Mouse (Mus musculus): Measurements from ENCODE around the gene Dnm2.

Dnm2 gene

DNA sequence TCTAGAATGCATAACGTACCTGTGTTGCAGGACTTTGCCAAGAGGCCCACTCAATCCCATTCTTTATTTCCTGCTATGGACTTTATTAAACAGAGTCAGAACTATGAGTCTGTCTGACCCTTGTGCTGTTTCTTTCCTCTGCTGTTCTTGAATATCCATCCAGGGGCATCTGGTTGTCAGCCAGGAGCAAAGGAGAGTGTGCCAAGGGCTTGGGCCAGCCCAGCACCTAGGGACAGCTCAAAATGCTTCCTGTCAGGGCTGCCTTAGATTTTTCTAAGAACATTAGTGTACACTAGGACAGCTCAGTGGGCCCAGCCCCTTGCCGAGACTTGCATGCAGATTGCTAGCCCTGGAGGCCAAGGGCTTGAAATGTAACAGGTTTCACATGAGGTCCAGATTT is 3.1 kb downstream of the Dnm2 start:
- intact Hi-C loops (cut with DNase I), result no loop called here

GRCm38 (mm10) chr9:21428178-21428577 is 3.5 kb downstream of the Dnm2 start:
- intact Hi-C loops (cut with DNase I), result no loop called here

- intact Hi-C loops (cut with DNase I), result no loop called here
Observed at GRCm38 (mm10) chr9:21430724-21431123, 6.0 kb downstream of the Dnm2 start.

DNA sequence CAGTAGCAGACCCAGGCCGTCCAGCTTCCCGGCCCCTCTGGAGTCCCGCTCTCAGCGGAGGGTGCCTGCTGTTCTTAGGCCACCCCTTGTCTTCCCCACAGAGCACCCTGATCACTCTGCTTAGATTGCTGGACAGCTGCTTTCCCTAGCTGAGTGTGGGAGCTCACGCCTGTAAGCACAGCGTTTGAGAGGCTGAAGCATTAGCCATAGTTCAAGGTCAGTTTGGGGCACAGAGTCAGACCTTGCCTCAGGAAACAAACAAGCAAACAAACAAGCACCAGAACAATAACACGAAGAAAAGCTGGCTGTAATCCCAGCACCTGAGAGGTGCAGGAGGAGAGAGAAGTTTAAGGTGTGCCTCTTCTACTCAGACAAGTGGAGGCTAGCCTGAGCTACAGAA is 7.4 kb downstream of the Dnm2 start:
- intact Hi-C loops (cut with DNase I), result no loop called here

DNA sequence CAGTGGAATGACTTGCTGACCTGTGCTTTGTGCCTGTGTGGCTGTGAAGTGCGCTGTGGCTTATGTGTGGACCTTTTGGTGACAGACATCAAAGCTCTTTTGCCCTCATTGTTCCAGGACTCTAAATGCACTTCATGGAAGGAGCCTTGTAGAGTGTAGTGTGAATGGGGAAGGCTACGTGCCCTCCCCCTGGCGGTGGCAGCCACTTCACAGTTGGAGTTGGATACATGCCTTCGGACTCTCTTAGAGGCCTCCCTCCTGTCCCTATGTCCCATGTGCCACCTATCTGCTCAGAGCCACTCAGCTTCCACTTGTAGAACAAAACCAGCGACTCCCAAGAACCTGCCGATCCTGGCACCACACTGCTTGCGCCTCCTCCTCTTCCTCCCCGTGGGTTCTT is 9.1 kb downstream of the Dnm2 start:
- intact Hi-C loops (cut with DNase I), result no loop called here

DNA sequence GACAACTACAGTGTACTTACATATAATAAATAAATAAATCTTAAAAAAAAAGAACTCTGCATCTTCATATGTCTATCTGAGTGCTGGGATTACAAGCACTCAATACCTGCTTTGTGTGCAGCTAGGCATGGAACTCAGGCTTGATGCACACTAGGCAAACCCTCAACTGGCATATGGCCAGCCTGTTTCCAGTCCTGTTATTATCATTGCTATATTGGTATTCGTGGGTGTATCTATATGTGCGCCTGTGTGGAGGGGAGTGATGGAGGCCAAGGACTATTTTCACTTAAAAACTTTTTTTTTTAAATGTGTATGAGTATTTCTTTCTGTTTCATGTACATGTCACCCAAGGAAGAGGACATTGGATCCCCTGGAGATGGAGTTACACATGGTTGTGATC is 9.7 kb downstream of the Dnm2 start:
- intact Hi-C loops (cut with DNase I), result no loop called here

- intact Hi-C loops (cut with DNase I), result no loop called here
Observed at GRCm38 (mm10) chr9:21435777-21436635, 11.3 kb downstream of the Dnm2 start.

- intact Hi-C loops (cut with DNase I), result no loop called here
Observed at GRCm38 (mm10) chr9:21437577-21437976, 12.9 kb downstream of the Dnm2 start.

GRCm38 (mm10) chr9:21438219-21438618 is 13.5 kb downstream of the Dnm2 start:
- intact Hi-C loops (cut with DNase I), result no loop called here

DNA sequence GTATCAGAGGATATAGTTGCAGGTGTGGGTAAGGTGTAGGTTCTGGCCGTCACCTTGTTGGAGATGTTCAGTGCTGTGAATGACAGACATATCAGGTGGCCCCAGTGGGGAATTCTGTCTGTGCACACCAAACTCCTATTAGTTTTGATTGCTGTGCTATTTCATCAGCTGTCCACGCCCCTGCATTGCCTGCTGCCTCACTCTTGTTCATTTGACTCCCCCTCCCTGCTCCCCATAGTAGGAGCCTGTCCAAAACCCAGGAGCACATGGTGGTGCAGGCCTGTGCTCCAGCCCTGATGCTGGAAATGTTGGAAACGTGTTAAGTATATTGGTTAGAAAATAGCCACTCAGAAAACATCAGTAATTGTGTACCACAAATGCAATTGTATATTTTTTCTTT is 14.7 kb downstream of the Dnm2 start:
- intact Hi-C loops (cut with DNase I), result no loop called here

GRCm38 (mm10) chr9:21439914-21440313 is 15.2 kb downstream of the Dnm2 start:
- intact Hi-C loops (cut with DNase I), result no loop called here

GRCm38 (mm10) chr9:21440387-21440786 is 15.7 kb downstream of the Dnm2 start:
- intact Hi-C loops (cut with DNase I), result no loop called here

GRCm38 (mm10) chr9:21443853-21444252 is 19.1 kb downstream of the Dnm2 start:
- intact Hi-C loops (cut with DNase I), result no loop called here

- intact Hi-C loops (cut with DNase I), result no loop called here
Observed at GRCm38 (mm10) chr9:21444574-21444973, 19.9 kb downstream of the Dnm2 start.

GRCm38 (mm10) chr9:21445081-21445744 is 20.5 kb downstream of the Dnm2 start:
- intact Hi-C loops (cut with DNase I), result no loop called here

GRCm38 (mm10) chr9:21447778-21448177 is 23.1 kb downstream of the Dnm2 start:
- intact Hi-C loops (cut with DNase I), result no loop called here

GRCm38 (mm10) chr9:21449710-21450109 is 25.0 kb downstream of the Dnm2 start:
- intact Hi-C loops (cut with DNase I), result no loop called here

- intact Hi-C loops (cut with DNase I), result no loop called here
Observed at GRCm38 (mm10) chr9:21450270-21450669, 25.6 kb downstream of the Dnm2 start.

GRCm38 (mm10) chr9:21451391-21451790 is 26.7 kb downstream of the Dnm2 start:
- intact Hi-C loops (cut with DNase I), result no loop called here

GRCm38 (mm10) chr9:21451870-21452269 is 27.2 kb downstream of the Dnm2 start:
- intact Hi-C loops (cut with DNase I), result no loop called here

DNA sequence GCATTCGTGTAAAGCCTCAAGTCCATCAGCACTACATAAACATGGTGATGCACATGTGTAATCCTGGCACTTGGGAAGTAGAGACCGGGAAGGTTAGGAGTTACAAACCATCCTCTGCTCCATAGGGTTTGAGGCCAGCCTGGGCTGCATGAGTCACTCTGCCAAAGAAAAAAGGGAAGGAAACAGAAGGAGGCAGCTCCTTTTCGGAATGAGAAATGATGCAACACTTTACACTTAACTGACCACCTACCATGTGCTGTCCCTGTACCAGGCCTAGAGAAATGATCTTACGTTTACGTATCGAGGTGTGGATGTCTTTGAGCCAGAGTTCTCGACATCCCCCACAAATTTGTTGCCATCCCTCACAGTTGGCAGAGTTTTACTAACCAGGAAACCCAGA is 28.3 kb downstream of the Dnm2 start:
- intact Hi-C loops (cut with DNase I), result no loop called here

DNA sequence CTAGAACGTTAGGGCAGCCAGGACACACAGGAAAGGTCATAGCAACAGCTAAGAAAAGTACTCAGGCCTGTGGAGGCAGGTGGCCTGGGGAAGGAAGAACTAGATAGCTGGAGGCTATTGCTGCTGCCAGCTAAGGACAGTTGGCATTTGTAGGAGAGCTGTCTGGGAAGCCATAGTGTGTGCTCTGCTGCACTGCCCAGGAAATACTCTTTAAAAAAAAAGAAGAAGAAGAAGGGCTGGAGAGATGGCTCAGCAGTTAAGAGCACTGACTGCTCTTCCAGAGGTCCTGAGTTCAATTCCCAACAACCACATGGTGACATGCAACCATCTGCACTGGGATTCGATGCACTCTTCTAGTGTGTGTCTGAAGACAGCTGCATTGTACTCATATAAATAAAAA is 28.8 kb downstream of the Dnm2 start:
- intact Hi-C loops (cut with DNase I), result no loop called here

DNA sequence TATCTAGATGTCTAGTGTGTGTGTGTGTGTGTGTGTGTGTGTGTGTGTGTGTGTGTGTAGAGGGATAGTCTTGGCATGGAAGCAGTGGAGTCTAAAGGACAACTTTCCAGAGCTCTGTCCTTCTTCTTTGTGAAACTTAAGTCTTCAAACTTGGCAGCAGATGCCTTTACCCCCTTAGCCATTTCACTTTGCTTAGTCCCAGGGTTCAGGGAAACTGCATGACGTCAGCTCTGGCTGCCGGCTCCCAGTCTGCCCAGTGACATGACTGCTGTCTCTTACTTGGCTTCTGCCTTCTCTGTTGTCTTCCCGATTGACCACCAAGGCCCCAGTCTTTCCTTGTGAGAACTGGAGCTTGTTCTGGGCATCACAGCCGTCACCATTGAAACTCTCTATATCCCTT is 29.8 kb downstream of the Dnm2 start:
- intact Hi-C loops (cut with DNase I), result no loop called here
